Mouse (Mus musculus) adrenal gland, adult (tissue): ENCODE results near the gene Kpna7.
A peak's percentile ranks its signal among the peaks of the same experiment; 100 is the strongest.
"Not testable (repeated sequence)": the region's sequence is repeated elsewhere in the genome, so short reads cannot be mapped to it uniquely, and the experiment has no call there.

ENCODE experiments used
- DNase-seq, 2 experiments: peaks; one replicate each; pipeline ENCODE4 v3.0.0; 2022 to 2023; ENCODE audit warnings: low spot score in 1 of 2; ENCODE audit not compliant: inconsistent age in 2 of 2

Gene Kpna7

DNA sequence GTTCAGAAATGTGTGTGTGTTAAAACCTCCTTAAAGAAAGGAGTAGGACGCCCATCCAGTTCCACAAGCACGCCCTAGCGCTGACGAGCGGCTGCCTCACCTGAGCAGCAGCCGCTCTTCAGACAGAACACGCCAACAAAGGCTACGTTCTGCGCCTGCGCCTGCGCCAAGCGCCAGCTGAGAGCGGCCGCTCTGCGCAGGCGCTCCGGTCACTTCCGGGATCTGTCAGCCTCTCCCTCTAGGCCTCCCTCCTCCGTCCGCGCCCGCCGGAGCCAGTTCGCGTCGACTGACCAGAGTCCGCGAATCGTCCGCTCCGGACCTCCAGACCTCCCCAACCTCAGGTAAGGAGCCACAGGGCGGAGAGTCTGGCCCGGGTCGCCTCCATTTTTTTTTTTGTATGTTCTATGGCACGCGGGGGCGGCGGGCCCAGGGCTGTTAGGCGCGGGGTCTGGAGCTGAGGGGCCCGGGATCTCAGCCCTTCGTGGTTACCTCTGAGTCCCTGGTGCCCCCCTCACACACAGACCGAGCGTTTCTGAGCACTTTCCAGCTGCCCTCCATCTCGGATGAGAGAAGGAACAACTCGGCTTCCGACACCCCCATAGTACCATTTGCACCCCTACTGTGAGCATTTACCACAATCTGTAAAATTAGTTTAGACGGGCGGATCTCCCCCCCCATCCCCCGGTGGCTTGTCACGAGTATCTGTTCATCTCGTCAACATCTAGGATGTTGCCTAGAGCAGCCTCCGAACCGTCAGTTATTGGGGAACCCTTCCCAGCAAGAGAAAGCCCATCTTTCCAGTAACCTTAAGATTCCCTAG, at the start of gene Kpna7, which contains the start of gene Arpc1a:
Gene Kpna7 (minus strand): TSS at position 399 of the 820 bp plus-strand sequence.
Gene Arpc1a (plus strand): TSS at position 199 of the 820 bp plus-strand sequence.
- peak; percentile 95 to 96 for DNase-seq

DNA sequence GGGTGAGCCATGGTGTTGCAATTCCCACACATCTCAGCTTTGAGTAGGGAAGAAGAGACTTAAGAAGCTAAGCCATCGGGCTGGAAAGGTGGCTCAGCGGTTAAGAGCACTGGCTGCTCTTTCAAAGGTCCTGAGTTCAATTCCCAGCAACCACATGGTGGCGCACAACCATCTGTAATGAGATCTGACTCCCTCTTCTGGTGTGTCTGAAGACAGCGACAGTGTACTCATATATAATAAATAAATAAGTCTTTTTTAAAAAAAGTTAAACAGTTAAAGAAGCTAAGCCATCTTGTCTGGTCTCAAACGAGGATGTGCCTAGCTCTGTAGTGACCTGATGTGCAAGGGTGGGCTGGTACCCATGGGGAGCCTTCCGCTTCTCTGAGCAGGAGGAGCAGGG, 49.4 kb upstream of the Kpna7 start:
- not testable (repeated sequence) for DNase-seq

DNA sequence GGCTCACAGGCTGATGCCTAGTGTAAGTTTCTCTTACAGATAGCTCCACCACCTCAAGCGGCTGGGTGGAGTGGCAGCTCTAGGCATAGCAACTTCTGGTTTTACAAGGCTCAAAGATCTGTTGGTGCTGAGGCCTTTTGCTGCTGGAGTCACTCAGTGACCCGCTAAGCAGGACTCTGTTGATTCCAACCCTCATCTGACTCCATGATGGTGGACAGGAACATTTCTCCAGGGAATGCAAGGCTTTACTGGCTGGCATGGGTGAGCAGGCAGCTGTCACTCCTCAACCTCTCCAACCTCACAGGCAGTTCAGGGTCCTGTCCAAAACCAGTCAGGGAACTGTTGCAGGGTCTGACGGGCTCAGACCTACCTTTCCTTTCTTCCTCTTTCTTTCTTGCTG, 47.2 kb upstream of the Kpna7 start:
- no peak for DNase-seq

DNA sequence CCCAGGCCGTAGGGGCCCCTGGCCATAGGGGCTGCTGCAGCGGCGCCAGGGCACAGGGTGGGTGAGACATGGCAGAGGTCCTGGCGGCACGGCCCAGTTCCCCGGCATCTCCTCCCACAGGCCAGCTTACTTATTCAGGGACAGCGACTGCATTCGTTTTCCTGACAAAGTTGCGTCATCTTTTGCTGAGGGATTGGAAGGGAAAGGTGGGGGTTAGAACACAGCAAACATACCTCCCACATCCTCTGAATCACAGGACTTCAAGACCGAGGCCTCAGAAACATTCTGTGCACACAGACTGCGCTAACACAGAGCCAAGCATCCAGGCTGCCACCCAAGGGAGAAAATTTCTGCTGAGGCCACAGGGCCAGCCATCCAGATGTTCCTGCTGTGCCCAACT, 46.4 kb upstream of the Kpna7 start:
- peak; percentile 53 to 71 for DNase-seq

DNA sequence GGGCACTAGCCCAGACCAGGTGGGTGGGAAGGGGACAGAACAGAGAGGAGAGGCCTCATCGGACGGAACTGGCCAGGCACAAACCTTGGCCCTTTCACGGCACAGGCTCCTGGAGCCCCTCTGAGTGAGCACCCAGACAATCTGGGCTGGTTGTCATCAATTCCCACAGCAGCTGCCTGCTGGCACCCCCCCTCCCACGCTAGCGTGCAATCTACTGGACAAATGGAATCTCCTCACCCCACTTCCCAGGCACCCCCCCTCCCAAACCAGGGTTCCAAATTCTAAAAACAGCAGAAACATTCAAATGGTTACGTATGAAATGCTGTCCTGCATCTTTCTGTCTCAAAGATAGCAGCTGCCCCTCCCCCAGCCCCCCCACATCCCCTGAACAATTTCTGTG, 45.9 kb upstream of the Kpna7 start:
- not testable (repeated sequence) for DNase-seq

DNA sequence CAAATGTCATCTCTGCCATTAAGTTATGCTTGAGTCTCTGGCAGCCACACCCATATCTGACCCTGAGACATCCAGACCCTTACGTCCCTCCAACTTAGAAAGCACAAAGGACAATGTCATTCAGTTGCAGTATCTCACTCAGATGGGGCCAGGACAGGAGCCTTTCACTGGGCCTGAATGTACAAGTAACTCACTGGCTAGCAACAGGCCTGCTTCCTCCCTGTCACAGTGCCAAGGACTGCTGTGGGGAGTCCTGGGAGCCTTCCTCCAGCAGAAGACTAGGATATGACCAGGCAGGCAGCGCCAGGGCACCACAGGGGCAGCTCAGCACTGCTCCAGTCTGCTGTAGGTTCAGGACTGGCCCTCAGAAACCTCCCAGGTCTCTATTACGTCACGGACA, 45.3 kb upstream of the Kpna7 start:
- peak; percentile 68 to 84 for DNase-seq

DNA sequence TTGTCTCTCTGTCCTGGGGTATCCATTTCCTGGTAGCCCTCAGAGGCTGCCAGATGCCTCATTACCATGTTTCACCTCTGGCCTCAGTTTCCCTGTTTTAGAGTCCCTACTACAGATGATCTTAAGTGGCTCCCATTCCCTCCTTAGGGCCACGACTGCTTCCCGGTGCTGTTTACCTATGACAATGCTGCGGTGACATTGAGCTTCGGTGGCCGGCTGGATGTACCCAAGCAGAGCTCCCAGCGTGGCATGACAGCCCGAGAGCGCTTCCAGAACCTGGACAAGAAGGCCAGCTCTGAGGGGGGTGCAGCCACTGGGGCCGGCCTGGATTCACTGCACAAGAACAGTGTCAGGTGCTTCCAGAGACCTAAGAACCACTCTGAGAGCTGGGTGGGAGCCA, 42.8 kb upstream of the Kpna7 start:
- no peak for DNase-seq

DNA sequence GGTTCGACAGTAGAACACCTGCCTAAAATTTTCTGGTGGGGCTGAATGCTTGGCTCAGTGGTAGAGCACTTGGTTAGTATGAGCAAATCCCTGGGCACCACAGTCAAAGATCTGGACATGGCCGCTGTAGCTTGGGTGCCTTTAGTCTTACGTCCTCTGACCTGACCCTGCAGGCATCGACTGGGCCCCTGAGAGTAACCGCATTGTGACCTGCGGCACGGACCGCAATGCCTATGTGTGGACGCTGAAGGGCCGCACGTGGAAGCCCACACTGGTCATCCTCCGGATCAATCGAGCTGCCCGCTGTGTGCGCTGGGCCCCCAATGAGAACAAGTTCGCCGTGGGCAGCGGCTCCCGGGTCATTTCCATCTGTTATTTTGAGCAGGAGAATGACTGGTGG, 39.6 kb upstream of the Kpna7 start:
- DNase-seq = no peak

DNA sequence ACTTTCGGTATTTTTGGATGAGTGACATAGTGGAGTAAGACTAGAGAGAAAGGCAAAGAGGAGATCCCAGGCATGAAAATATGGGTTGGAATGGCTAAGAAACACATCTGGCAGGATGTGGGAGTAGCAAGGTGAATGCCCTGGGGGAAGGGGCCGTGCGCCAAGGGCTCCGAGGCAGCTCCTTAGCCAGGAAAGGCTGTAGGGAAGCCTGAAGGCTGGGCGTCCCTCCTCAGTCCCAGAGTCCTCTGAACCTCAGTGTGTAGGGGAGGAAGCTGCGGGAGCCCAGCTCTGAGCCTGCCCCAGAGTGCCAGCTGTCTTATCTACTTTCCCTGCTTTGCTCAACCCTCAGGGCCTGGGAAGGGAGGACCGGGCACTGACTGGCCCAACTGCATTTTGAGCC, 37.1 kb upstream of the Kpna7 start:
- no peak for DNase-seq

DNA sequence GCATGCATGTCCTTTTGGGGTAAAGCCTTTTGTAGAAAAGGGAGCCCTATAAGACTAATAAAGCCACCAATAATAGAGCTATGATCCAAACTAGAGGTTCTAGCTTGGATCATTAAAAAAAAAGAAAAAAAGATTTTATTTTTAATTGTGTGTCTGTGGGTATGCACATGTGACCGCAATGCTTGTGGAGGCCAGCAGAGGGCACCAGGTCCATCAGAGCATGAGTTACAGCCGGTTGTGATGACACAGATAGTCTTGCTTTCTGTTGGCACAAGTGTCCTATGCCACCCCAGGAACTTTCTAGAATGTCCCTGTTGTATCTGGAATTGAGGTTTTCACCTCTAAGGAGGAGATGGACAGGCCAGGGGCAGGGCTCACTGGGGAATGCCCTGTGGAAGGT, 35.6 kb upstream of the Kpna7 start:
- no peak for DNase-seq

DNA sequence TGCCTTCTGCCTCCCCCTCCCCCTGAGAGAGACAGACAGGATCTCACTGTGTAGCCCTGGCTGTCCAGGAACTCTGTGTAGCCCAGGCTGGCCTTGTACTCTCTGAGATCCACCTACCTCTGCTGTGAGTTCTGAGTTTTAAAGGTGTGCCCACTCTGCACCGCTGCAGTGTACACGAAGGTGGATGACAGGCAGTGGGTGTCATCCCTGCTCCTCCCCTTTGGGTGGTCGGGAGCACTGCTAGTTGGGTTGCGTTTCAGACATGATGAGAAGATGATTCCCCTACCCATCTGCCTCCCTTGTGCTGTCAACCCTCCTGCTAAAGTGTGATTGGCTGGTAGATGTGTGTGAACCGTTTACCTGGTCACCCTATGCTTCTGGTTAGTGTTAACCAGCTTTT, 34.6 kb upstream of the Kpna7 start:
- no peak for DNase-seq

DNA sequence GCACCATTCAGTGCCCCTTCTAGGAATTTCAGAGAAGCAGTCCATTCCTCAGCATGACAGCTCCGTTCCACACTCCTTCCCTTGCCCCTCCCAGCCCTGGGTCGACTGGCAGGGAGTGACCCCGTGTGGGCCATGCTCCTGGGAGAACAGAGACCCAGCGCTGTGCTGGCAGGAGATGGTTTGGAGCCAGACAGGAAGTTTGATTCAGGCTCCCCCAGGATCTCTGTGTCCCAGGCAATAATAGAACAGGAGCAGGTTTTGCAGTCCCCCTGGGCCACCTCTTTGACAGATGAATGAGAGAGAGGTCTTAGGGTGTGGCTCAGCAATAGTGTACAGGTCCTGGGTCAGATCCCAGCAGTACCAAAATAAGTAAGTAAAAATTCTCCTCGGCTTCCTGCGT, 34.2 kb upstream of the Kpna7 start:
- DNase-seq = peak; percentile 50 to 51

DNA sequence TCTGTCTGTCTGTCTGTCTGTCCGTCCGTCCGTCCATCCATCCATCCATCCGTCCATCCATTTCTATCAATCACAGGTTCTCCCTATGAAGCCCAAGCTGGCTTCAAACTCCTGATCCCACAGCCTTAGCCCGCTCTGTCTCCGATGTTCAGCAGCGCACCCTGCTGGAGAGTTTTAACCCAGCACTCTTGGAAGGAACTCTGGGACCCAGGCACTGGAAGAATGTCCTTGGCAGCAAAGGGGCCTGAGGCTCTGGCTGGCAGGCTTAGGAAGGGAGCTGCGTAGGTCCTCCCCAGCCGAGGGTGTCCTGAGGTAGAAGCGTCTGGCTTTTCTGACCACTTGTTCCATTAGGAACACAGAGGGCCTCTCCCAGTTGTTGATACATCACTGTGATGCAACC, 33.1 kb upstream of the Kpna7 start:
- peak; percentile 83 to 93 for DNase-seq

DNA sequence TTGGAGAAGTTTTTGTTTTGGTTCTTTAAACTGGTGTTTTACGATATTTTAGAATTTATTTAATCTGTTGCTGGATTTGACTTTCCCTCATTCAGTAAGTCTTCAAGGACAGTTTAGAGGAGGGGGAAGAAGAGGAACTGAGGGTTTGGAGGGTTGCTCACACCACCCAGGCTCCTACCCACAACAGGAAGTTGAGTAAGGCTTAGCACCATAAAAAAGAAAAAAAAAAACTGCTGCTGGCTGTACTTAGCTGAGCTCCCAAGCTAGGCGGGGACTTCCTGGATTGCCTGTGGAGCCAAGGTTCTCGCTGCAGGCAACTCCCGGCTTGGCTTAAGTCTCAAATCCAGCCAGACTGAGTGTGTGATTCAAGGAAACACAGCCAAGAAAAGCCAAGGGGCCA, 32.5 kb upstream of the Kpna7 start:
- peak; percentile 75 to 87 for DNase-seq

DNA sequence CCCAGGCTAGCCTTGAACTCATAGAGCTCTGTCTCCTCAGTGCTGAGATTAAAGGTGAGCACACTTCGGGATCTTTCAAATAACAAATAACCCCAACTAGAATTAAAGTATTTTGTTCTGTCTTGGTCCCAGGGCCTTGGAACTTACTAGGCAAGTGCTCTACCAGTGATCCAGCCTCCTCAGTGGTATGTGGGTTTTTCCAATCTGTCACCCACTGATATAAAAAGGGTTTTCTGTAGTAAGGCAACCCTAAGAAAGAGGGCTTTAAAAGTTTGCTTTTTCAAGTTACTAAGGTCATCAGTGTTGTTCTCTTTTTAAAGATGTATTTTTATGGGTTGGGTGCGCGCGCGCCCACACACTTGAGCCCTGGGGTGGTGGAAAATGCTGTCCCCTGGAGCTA, 31.9 kb upstream of the Kpna7 start:
- no peak for DNase-seq

DNA sequence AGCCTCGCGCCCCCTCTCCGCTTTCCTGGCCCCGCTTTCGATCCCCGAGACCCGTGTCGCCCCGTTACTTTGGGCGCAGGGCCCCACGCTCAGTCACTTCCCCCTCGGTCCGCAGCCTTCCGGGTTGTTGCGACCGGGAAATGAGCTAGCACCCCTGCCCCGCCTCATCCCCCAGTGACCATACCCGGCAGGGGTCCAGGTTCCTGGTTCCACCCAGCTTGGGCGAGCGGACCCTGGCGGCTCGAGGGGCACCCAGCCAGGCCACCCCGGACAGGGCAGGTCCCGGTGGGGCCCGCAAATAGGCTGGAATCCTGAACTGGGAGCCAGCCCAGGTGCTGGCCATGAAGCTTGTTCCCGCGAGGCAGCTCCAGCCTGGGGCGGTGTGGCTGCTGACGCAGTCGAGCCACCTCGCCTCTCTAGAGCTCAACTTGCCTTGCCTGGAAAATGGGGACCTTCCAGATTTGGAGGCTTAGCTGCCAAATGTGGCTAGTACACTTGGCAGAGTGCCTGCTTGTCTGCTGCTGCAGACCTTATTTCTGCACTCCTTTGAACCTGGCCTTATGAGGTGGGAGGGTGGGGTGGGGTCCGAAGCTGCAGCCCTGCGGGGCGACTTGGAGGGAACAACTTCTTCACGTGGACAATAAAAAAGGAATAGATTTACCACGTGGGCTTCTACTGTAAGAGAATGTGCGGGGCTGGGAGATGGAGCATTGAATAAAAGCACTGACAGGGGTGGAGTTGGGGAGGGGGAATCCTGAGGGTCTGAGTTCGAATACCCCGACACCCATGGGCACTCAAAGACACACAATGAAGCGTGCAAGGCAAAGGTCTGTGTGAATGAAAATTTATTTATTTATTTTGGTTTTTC, 31.0 kb upstream of the Kpna7 start:
- DNase-seq = peak; percentile 77 to 89

DNA sequence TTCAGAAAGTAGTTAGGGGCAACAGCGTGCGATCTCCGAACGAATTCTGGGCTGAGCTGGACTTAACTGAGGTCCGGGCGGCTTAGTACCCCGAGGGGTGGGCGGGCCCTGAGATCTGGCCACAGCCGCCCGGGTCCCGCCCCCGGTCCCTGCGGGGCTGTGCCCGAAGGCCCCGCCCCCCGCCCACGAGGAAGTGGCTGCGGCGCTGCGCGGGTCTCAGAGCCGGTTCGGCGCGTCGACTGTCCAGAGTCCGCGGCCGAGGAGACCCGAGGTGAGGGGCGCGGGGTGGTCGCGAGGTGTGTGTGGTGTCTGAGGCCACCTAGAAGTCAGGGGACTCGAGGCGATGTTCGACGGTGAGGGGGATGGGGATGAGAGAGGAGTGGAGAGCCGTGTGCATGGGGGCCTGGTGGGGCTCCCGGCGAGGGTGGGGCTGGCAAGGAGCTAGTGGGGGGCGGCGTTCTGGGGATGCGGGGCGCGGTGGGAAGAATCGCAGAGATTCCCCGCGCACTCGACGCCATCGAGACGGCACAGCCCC, 30.3 kb upstream of the Kpna7 start, which contains the start of gene Arpc1b:
Gene Arpc1b (plus strand): TSS at position 145 of the 535 bp plus-strand sequence.
- DNase-seq = peak; percentile 86 to 90

DNA sequence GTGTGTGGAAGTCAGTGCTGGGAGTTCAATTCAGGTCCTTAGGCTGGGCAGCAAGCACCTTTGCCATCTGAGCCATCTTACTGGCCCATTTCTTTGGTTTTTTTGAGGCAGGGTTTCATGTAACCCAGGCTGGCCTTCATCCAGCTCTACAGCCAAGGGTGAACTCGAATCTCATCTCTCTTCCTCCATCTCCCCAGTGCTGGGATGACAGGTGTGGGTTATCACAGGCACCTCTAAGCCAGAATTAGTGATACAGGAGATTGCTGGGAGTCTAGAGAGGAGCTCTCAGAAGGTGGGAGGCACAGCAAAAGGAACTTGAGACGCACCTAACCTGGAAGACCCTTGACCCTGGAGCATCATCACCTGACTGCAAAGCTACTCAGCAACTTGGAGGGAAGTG, 29.6 kb upstream of the Kpna7 start:
- DNase-seq = peak in 1 of 2 experiments; percentile 63

DNA sequence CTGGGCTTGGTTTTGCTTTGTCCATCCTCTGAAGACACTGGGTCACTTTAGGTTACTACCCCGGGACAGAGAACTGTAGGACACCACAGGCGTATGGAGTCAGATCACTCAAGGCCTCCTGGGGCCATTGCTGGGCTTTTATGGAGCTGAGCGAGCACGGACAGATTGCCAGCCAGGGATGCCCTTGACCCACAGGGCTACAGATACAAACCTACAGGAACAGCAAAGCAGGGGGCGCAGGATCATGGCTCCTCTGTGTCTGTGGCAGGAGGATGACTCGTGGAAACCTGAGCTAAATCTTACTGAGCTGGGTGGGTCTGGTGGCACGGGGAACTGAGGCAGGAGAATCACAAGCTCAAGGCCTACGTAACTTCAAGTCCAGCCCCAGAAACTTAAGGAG, 28.7 kb upstream of the Kpna7 start:
- DNase-seq = peak; percentile 58 to 72

DNA sequence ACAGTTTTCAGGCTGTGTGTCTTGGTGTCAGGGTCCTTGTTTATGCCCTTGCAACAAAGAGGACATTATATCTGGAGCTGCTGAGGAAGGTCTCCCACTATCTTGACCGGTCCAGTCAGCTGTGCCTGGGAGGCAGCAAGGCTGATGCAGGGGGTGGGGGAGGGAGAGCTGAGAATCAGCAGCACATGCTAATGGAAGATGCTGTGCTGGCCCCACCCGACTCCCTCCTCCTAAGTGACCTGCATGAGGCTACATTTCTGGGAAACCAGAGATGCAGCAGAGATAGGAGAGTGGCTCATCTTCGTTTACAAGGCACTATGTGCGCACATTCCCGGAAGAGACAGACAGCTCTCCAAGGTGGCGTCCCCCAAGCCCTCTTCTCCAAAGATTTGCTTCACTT, 26.6 kb upstream of the Kpna7 start:
- DNase-seq = no peak

DNA sequence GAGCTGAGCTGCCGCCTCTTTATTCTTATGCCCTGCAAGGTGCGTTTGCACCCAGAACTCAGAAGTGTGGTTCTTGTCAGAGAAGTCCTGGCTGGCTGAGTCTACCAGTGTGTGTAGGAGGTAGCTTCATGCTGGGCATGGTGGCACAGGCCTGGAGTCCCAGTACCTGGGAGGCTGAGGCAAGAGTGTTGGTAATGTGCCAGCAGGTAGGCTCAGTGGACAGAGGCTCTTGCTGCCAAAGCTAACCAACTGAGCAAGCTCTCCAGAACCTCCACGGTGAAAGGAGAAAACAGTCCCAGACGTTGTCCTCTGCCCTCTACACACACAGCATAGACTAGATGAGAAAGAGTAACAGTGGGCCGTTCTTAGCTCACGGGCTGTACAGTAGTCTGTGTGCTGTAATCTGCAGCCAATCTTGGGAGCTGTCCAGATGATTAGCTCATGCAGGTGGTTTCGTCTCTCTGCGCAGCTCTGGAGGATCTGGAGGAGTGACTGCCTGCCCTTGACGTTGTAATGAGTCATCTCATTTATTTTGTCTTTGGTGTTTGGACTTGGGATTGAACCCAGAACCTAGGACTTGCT, 22.0 kb upstream of the Kpna7 start:
- DNase-seq = peak; percentile 76 to 79
